Mouse (Mus musculus) layer of hippocampus, adult 9-10 months (tissue): ENCODE data around the gene Rgs19.

Experiments used
- DNase-seq: peaks from one replicate; pipeline ENCODE4 v3.0.0; 2022; ENCODE audit warnings: low spot score

Gene Rgs19

GRCm38 (mm10) chr2:181653523-181653922 lies 40.3 kb downstream of the Rgs19 start:
- DNase-seq: no peak

- DNase-seq: no peak
These were observed 40.7 kb downstream of the Rgs19 start for GRCm38 (mm10) chr2:181653065-181653464.

- no peak for DNase-seq
These were observed 44.9 kb downstream of the Rgs19 start for GRCm38 (mm10) chr2:181648926-181649325.

- DNase-seq: no peak
These were observed 46.9 kb downstream of the Rgs19 start for GRCm38 (mm10) chr2:181646626-181647472.

GRCm38 (mm10) chr2:181645666-181646065 lies 48.1 kb downstream of the Rgs19 start:
- no peak for DNase-seq

GRCm38 (mm10) chr2:181644361-181644760 lies 49.4 kb downstream of the Rgs19 start:
- DNase-seq: no peak
